Mouse (Mus musculus) c-Kit-negative CD71-positive TER-119-positive erythroid progenitor cells, embryonic 14.5 days (primary cell): ENCODE measurements around the gene Bbs9.
"Not testable (repeated sequence)": the region's sequence is repeated elsewhere in the genome, so short reads cannot be mapped to it uniquely, and the experiment has no call there.

Experiments used
- DNase-seq: peaks from one replicate; pipeline ENCODE4 v3.0.0-alpha.2; 2013; ENCODE audit warnings: low read depth, low spot score

Bbs9 gene

DNA sequence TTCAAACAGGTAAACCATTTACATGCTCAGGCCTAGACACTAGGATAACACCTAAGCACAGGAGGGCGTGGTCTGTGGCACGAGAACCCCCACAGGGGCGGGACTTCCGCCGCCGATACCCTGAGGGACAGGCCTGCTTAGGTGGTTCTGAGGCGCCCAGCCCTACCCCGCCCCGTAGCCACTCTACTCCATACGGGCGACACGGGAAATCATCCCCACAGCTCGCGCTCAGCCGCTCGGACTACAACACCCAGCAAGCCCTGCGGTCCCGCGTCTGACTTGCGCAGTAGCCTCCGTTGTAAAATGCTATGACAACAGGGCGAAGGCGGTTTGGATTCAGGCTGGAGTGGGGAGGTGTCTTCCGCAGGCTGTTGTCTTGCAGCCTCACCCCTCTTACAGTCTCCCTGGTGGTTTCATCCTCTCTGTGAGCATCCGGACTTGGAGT lies at the start of gene Bbs9:
Gene Bbs9, plus strand, starts transcription at position 292 of the 445 bp plus-strand sequence.
- DNase-seq = peak; percentile 77

DNA sequence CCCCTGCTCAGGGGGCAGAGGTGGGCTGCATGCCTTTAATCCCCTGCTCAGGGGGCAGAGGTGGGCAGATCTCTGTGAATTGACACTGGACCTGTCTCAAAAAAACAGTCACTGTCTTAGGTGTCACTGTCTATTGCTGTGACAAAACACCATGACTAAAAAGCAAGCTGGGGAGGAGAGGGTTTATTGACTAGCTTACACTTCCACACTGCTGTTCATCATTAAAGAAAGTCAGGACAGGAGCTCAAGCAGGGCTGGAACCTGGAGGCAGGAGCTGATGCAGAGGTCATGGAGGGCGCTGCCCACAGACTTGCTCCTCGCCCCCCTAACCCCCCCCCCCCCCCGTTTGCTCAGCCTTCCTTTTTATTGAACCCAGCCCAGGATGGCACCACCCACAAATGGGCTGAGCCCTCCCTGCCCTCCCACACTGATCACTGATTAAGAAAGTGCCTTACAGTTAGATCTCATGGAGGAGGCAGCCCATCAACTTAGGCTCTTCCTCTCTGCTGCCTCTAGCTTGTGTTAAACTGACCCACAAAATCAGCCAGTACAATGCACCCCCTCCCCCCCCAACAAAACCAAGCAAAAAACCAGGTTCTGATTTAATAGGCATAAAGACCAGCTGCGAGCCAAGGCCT lies 47.4 kb upstream of the Bbs9 start:
- no peak for DNase-seq

GRCm38 (mm10) chr9:22428666-22429410 lies 46.7 kb upstream of the Bbs9 start:
- DNase-seq = no peak

- DNase-seq = no peak
Measured at GRCm38 (mm10) chr9:22429533-22430241, 45.8 kb upstream of the Bbs9 start.

GRCm38 (mm10) chr9:22430315-22430840 lies 45.1 kb upstream of the Bbs9 start:
- DNase-seq = no peak

DNA sequence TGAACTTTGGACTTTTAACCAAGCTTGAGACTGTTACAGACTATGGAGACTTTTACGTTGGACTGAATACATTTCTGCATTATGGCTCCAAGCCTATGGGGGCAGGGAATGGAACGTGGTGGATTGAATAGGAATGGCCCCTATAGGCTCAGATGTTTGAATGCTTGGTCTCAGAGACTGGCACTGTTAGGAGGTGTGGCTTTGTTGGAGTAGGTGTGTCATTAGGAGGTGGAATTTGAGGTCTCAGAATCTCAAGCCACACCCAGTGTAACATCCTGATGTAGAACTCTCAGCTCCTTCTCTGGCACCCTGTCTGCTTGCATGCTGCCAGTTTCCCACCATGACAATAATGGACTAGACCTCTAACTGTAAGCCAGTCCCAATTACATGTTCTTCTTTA lies 42.3 kb upstream of the Bbs9 start:
- no peak for DNase-seq

DNA sequence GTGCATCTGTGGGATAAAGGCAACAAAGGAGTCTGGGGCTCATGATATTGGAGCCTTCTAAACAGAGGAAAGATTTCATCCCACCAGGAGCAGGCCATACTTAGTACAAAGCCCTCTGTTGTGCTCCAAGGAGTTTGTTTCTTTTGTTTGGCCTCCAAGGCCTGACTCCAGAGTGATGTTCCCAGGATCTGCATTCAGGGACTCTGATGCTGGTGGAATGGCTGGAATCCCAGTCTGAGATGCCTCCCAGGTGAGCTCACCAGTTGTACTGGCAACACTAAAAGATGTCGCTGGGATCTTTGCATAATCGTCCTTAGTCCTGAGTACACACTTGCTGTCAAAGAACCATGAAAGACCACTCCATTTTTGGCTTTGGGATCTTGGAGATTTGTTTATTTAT lies 41.4 kb upstream of the Bbs9 start:
- no peak for DNase-seq

- DNase-seq = no peak
Measured at GRCm38 (mm10) chr9:22438826-22439225, 36.7 kb upstream of the Bbs9 start.

- no peak for DNase-seq
Measured at GRCm38 (mm10) chr9:22443157-22443556, 32.4 kb upstream of the Bbs9 start.

GRCm38 (mm10) chr9:22445123-22445522 lies 30.4 kb upstream of the Bbs9 start:
- no peak for DNase-seq

GRCm38 (mm10) chr9:22447213-22447612 lies 28.3 kb upstream of the Bbs9 start:
- DNase-seq = no peak

DNA sequence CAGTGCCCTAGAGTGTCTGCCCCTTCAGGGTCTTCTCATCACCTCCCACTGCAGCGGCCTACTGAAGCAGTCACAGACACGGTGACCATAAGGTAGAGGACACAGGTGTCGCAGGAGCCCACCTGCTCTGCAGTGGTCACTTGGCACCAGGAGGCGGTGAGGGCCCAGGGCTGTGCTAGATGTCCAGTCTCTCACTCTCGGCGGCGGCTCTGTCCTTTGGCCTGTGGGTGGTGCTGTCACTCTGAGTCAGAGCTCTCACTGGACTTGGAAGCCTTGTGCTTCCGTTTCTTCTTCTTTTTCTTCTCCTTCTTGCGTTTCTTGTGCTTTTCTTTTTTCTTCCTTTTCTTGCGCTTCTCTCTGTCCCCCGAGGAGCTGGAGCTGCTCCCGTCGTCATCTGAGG lies 27.1 kb upstream of the Bbs9 start:
- no peak for DNase-seq

DNA sequence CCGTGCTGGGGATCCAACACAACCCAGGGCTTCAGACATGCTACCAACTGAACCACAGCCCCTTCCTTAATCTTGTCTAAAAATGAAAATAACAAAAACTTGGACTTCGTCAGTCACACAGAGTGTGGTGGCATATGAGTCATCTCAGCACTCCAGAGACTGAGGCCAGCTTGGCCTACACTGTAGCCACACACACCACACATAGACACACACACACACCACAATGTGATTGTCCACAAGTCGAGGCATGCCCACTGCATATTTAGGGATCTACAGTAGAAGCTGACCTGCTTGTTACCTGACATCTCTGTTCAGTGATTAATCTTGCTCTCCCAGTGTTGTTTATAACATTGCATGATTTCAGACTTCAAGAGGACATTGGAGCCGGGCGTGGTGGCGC lies 26.3 kb upstream of the Bbs9 start:
- no peak for DNase-seq

- no peak for DNase-seq
Measured at GRCm38 (mm10) chr9:22452697-22453096, 22.8 kb upstream of the Bbs9 start.

DNA sequence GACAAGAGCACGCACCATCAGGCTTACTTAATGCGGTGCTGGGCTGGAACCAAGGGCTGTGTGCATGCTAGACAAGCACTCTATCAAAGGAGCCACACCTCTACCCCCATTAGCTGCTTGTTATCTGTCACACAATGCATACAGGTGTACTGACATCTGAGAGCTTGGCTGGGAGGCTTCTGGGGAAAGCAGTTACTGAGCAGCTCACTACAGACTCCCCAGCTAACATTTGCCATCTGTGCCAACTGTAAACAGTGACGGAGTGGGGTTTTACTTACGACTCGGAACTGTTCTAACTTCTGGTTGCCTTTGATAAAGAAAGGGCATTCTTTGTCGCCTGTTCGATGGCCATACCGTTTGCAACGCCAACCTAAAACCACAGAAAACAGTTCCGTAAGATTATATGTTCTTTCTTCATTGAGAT lies 22.0 kb upstream of the Bbs9 start:
- no peak for DNase-seq

DNA sequence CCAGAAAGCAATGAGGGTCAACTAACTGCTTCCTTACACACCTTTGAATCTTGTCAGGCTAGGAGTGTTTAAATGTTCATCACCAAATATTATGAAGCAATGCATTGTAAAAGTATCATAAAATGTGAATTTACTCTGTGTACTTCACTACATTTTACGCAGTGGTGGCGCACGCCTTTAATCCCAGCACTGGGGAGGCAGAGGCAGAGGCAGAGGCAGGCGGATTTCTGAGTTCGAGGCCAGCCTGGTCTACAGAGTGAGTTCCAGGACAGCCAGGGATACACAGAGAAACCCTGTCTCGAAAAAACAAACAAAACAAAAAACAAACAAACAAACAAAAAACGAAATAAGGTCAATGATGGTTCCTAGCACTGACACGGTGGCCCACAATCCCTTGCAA lies 21.5 kb upstream of the Bbs9 start, which contains the start of gene Gm17545:
Gene Gm17545, plus strand, starts transcription at position 301 of the 400 bp plus-strand sequence.
- DNase-seq = not testable (repeated sequence)

- no peak for DNase-seq
Measured at GRCm38 (mm10) chr9:22455041-22455440, 20.5 kb upstream of the Bbs9 start.

DNA sequence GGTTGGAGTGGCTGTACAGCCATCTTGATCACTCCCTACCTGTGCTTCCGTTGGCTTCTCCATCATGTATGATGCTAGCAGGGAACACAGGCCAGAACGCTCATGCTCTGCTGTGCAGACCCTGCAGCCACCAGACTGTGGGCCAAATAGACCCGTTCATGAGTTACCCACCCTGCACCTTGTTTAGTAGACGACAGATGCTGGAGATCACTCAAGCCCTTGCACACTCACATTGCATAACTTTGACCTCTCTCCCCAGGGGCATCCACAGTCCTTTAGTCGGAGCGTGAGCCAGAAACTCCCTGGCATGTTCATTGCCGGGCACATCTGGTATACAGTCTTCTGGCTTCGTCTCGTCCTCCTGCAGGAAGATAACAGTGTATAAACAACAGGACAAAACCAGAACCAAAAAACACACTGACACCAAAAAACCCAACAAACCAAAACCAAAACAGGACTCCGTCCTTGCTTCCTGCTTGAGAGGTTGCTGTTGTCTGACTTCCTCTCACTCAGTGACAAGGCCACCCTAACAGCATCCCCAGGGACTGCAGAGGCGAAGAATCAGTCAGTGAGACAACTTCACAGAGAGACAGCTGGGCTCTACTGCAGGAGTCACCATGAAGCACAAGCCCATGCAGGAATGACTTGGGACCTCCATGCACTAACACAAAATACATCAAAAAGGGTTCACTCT lies 18.2 kb upstream of the Bbs9 start:
- DNase-seq = no peak

DNA sequence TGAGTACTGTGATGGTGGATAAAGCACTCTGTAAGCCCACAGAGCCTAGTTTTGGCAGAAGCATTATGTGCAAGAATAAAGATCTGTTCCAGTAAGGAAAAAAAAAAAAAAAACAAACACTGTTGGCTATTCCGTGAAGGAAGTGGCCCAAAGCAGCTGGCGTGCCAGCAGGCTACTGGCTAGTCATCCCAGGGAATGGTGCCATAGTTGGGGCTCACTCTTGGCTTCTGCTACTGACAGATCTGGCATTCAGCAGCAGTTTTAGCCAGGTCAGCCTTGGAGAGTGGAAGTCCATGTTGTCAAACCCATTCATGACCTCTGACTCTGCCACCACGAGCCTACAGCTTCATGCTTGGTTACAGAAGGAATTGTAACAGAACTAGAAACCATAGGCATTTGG lies 13.6 kb upstream of the Bbs9 start:
- DNase-seq = no peak

DNA sequence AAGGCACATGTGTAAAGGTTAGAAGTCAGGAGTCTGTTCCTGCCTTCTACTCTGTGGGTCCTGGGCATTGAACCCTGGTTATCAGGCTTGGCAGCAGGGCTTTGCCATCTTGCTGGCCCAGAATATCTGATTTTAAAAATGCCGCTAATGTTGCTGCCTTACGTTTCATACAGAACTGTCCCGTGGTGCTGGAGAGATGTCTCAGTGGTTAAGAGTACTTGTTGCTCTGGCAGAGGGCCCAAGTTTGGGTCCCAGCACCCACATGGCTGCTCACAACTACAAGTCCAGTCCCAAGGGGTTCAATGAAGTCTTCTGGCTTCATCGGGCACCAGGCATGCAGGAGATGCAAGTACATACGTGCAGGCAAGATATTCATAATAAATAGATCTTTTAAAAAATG lies 9.3 kb upstream of the Bbs9 start:
- no peak for DNase-seq

DNA sequence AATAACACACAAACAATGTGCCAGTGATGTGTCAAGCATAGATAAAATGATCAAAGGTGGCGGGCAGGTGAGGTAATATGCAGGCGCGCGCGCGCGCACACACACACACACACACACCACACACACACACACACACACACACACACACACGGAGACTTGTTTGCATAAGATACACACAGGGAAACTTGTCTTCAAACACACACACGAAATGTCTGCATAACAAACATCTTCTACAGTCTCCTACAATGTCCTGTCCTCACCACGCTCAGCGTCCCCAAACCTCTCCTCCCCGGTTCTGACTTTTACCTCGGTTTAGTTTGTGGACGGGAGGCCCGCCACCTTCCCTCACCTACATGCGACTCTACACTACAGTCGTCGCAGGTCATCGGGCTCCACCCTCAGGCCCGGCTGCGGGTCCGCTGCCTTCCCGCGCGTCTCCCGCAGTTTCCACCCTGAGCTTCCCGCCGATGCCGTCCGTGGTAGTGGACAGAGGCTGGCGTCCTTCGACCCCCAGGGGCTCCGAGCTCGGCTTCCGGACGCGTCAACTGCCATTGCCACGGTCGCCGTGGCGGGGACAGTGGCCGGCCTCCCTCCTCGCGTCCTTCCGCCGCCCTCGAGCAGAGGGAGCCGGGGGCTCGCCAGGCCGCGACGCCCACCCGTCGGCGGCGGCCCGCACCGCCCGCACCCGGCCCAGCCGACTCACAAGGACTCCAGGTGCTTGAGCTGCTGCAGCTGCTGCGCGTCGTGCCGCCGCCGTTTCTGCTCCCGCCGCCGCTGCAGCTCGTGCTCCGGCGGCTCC lies 7.9 kb upstream of the Bbs9 start:
- peak; percentile 41 for DNase-seq
